In the genomic region with DNA sequence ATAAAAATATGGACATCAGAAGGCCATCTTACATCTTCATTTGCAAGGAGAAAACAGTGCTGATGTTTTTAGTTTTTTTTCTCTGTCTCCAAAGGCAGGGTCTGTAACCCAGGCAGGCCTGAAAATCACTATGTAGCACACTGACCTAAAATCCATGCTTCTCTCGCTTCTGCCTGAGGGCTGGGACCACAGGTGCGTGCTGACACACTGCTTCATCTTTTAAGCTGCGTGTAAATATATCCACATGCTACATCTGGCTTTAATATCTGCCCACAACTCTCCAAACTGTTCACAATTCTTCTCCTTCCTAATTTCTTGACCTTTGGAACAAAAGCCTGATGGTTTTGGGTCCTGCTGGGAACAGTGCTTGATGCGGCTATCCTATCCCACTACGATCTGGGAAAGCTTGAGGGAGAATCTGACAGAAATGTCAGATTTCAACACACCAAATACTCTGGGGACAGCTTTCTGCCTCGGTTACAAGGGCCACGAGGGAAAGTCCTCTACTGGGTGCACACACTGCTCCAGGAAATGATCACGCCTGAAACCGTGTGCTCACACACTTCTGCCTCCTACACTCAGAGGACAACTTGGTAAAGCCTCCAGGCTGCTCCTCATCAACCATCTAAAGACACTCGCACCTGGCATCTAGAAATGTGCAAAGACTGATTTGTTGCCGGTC, we compare ENCODE assay signal across 8 mouse cellular contexts. TPM values are rescaled to one million over a fixed set of nuclear protein-coding genes. Genes with fewer than 3 reads are reported as not detected.
A peak's percentile ranks its signal among the peaks of the same experiment; 100 is the strongest.
DNase-seq lines count a peak whose midpoint lies in the region; ATAC-seq and TF ChIP-seq lines count a peak whose summit lies in the region.

No protein-coding gene starts in this region.

- WGBS in liver, adult 2 months, result 16% methylated on average over 11 of the region's 11 CpGs
- 30% methylated on average over 11 of the region's 11 CpGs for WGBS in embryonic facial prominence, embryonic 15.5 days
- WGBS in macrophage (ENCODE audit: missing documents), result 68% methylated on average over 11 of the region's 11 CpGs

- no peak for ATAC-seq in embryonic facial prominence, embryonic 15.5 days (ENCODE audit: insufficient number of reproducible peaks, low FRiP score, low TSS enrichment, low read depth)
- no peak for ATAC-seq in monocyte, adult 5-6 weeks (replicated peaks; ENCODE audit: insufficient number of reproducible peaks, low FRiP score, low TSS enrichment, poor library complexity, severe bottlenecking)

- peak overlapping the region; percentile 89 for H3K9ac ChIP-seq in liver, adult 2 months (ENCODE audit: low read depth, low read length)
- H3K9ac ChIP-seq in embryonic facial prominence, embryonic 15.5 days, result no peak overlapping the region

- H3K27ac ChIP-seq in liver, adult 2 months (replicated peaks; ENCODE audit: insufficient read depth, low read depth, low read length), result peak overlapping the region; percentile 96
- peak overlapping the region; percentile 58 for H3K27ac ChIP-seq in embryonic facial prominence, embryonic 15.5 days (replicated peaks)
- H3K27ac ChIP-seq in macrophage, result peak overlapping the region; percentile 68; the same call in 1 of the 2 replicates

- peak overlapping the region; percentile 80 for H3K4me2 ChIP-seq in embryonic facial prominence, embryonic 15.5 days (replicated peaks)

- peaks cover 38% of the 10 kb centered on the region for H3K4me1 ChIP-seq in liver, adult 2 months (ENCODE audit: control insufficient read depth, insufficient read depth, low read length)
- peaks cover 32% of the 10 kb centered on the region for H3K4me1 ChIP-seq in embryonic facial prominence, embryonic 15.5 days

- H3K79me2 ChIP-seq in liver, adult 2 months (ENCODE audit: control insufficient read depth, insufficient read depth, low read length), result peaks cover 25% of the 10 kb centered on the region; the same call in 1 of the 2 replicates
- peaks cover 68% of the 10 kb centered on the region for H3K79me2 ChIP-seq in macrophage (ENCODE audit: inconsistent target)

- H3K36me3 ChIP-seq in liver, adult 2 months (ENCODE audit: control insufficient read depth, insufficient read depth, low read length), result peaks cover 20% of the 10 kb centered on the region
- peaks cover 19% of the 10 kb centered on the region for H3K36me3 ChIP-seq in embryonic facial prominence, embryonic 15.5 days
- peaks cover 7% of the 10 kb centered on the region for H3K36me3 ChIP-seq in macrophage (ENCODE audit: inconsistent target)

- intact Hi-C loops in left cerebral cortex, postnatal 10 days (cut with DNase I), result loop anchor here (5.0 kb wide), 1 partner anchor 77 kb away; a partner anchor contains a TSS

- H3K27me3 ChIP-seq in liver, adult 2 months (ENCODE audit: control insufficient read depth, insufficient read depth, low read length), result no peaks in the 10 kb centered on the region
- H3K27me3 ChIP-seq in embryonic facial prominence, embryonic 15.5 days, result no peaks in the 10 kb centered on the region

- peak overlapping the region; percentile 53 for H3K4me3 ChIP-seq in liver, adult 2 months (ENCODE audit: insufficient read depth, low read depth, low read length)
- H3K4me3 ChIP-seq in embryonic facial prominence, embryonic 15.5 days (replicated peaks), result peak overlapping the region; percentile 1; the same call in 1 of the 2 replicates
- no peak overlapping the region for H3K4me3 ChIP-seq in macrophage (ENCODE audit: inconsistent target)

- peak; percentile 26 for DNase-seq in embryo, embryonic 10.5 days (ENCODE audit: low spot score)
- DNase-seq in embryo, embryonic 9.5 days (ENCODE audit: extremely low spot score), result no peak
- DNase-seq in liver, adult 2 months (ENCODE audit: extremely low read depth, low read depth, low spot score), result peak; percentile 74
- no peak for DNase-seq in liver
- no peak for DNase-seq in left cerebral cortex, postnatal 10 days (ENCODE audit: extremely low spot score in 1 of 2, low spot score in 2 of 2)

- H3K9me3 ChIP-seq in embryonic facial prominence, embryonic 15.5 days (replicated peaks), result no peaks in the 10 kb centered on the region

- TF ChIP-seq POLR2A in liver, adult 2 months (IDR thresholded peaks at IDR 0.05; ENCODE audit: extremely low read depth, insufficient read depth, low read length), result no peak

- no peak for TF ChIP-seq CTCF in liver, adult 2 months (IDR thresholded peaks at IDR 0.05; ENCODE audit: low read depth, low read length)

RNA-seq across cellular contexts. Expression of a gene that starts 1.7 kb away (rescaled TPM):
- total RNA-seq in liver, adult 2 months (2014; rRNA removed), result 23.9 and 30.9 TPM in 2 replicates
- polyA plus RNA-seq in liver, adult 2 months (2012; rRNA removed), result 39.1 and 46.6 TPM in 2 replicates
- 17.0 and 18.2 TPM in 2 replicates for polyA plus RNA-seq in embryonic facial prominence, embryonic 15.5 days (2015; fragmentation: Nextera tagmentation; extraction: Ambion mirVana)
- total RNA-seq in macrophage (2018; cell fraction: chromatin; rRNA removed), result 10 to 100 TPM in 24 of 26 experiments, 1 to 10 TPM in 2; 4.9 to 44.5 (median 23.9) TPM
- 10 to 100 TPM; 12.3 to 18.8 (median 15.3) TPM for total RNA-seq in macrophage (2018; cell fraction: cytosol; rRNA removed)
- total RNA-seq in macrophage (2018; cell fraction: nucleus; rRNA removed), result 10 to 100 TPM in 21 of 26 experiments, 1 to 10 TPM in 5; 7.5 to 31.9 (median 17.7) TPM
- 10.3 to 16.8 TPM (median 14.7 TPM) in 3 replicates for polyA plus RNA-seq in macrophage (2018)
- total RNA-seq in left cerebral cortex, postnatal 10 days (2021), result 10 to 100 TPM; 24.1 to 27.4 TPM
- total RNA-seq in monocyte, adult 5-6 weeks (2017), result 9.3 to 21.9 TPM (median 18.1 TPM) in 3 replicates

RNA-seq across cellular contexts. Expression of a gene that starts 2.1 kb away (rescaled TPM):
- 474 and 538 TPM in 2 replicates for total RNA-seq in liver, adult 2 months (2014; rRNA removed)
- polyA plus RNA-seq in liver, adult 2 months (2012; rRNA removed), result 779 and 1,223 TPM in 2 replicates
- 109 and 116 TPM in 2 replicates for polyA plus RNA-seq in embryonic facial prominence, embryonic 15.5 days (2015; fragmentation: Nextera tagmentation; extraction: Ambion mirVana)
- 10 to 100 TPM in 20 of 26 experiments, 1 to 10 TPM in 6; 4.6 to 47.7 (median 18.7) TPM for total RNA-seq in macrophage (2018; cell fraction: chromatin; rRNA removed)
- 100 to 1,000 TPM in 20 of 26 experiments, 10 to 100 TPM in 6; 79.9 to 168 (median 109) TPM for total RNA-seq in macrophage (2018; cell fraction: cytosol; rRNA removed)
- total RNA-seq in macrophage (2018; cell fraction: nucleus; rRNA removed), result 10 to 100 TPM; 15.5 to 79.1 (median 41.2) TPM
- 118 to 154 TPM (median 126 TPM) in 3 replicates for polyA plus RNA-seq in macrophage (2018)
- 10 to 100 TPM; 65.2 to 66.3 TPM for total RNA-seq in left cerebral cortex, postnatal 10 days (2021)
- 11.3 to 19.0 TPM (median 15.8 TPM) in 3 replicates for total RNA-seq in monocyte, adult 5-6 weeks (2017)

Comparison
In these comparisons a context has a peak if more than half of its experiments do, and no peak if none do; other contexts are left out.
1. DNase-seq: peak in embryo, embryonic 10.5 days (single experiment) and liver, adult 2 months (single experiment); none in embryo, embryonic 9.5 days (single experiment), liver (single experiment) and left cerebral cortex, postnatal 10 days (0 of 2).
2. Peak in every context shown above with its lines, with median percentiles within 50 percentile points of each other: H3K27ac ChIP-seq.